Mouse (Mus musculus) liver, adult 2 months (tissue): ENCODE measurements at regions not wholly inside any gene's neighbourhood (a gene's known extent, or its start where the extent isn't known, plus 50 kb on each side); places are given as distances from the start of the nearest gene placed in this dataset.

Experiments used
- DNase-seq: peaks from one replicate; pipeline ENCODE4 v3.0.0-alpha.2; 2011; ENCODE audit warnings: low read depth, low spot score; ENCODE audit errors: extremely low read depth
- H3K27ac ChIP-seq: fragments of 200-500 bp; replicated peaks from 2 replicates; pipeline ENCODE4 v1.5.1; 2012; ENCODE audit warnings: low read depth, mild to moderate bottlenecking, control low read depth, inconsistent platforms, low read length; ENCODE audit not compliant: insufficient read depth
- H3K27me3 ChIP-seq: fragments of 200-500 bp; 2 replicates; pipeline ENCODE4 v1.6.1; 2012; ENCODE audit warnings: mild to moderate bottlenecking, moderate library complexity, low read length, inconsistent platforms; ENCODE audit not compliant: control insufficient read depth, insufficient read depth
- H3K36me3 ChIP-seq: fragments of 200-500 bp; 2 replicates; pipeline ENCODE4 v1.6.1; 2012; ENCODE audit warnings: low read length, inconsistent platforms; ENCODE audit not compliant: control insufficient read depth, insufficient read depth
- H3K4me1 ChIP-seq: fragments of 200-500 bp; 2 replicates; pipeline ENCODE4 v1.6.1; 2011; ENCODE audit warnings: low read length; ENCODE audit not compliant: control insufficient read depth, insufficient read depth
- H3K4me3 ChIP-seq: fragments of 200-500 bp; 2 replicates; pipeline ENCODE4 v1.5.1; 2011; ENCODE audit warnings: low read depth, mild to moderate bottlenecking, control low read depth, low read length, moderate library complexity; ENCODE audit not compliant: insufficient read depth
- H3K79me2 ChIP-seq: fragments of 200-500 bp; 2 replicates; pipeline ENCODE4 v1.6.1; 2012; ENCODE audit warnings: inconsistent platforms, mild to moderate bottlenecking, low read length, moderate library complexity; ENCODE audit not compliant: control insufficient read depth, insufficient read depth
- H3K9ac ChIP-seq: fragments of 200-500 bp; 2 replicates; pipeline ENCODE4 v1.6.1; 2012; ENCODE audit warnings: low read depth, mild to moderate bottlenecking, control low read depth, inconsistent platforms, low read length
- CTCF ChIP-seq: fragments of 200-500 bp; IDR thresholded peaks from 2 replicates; pipeline ENCODE4 v1.5.1; 2011; ENCODE audit warnings: low read depth, low read length, control low read depth
- POLR2A ChIP-seq: fragments of 200-500 bp; IDR thresholded peaks from 2 replicates; pipeline ENCODE4 v1.6.1; 2011; ENCODE audit warnings: low read length, control low read depth; ENCODE audit not compliant: insufficient read depth; ENCODE audit errors: extremely low read depth
- WGBS: fragments of 180-500 bp; shearing (Covaris S2); methylation state at CpG from one replicate; pipeline ENCODE4 v1.1.7; 2018; 5-methylcytosine and 5-hydroxymethylcytosine counted together

GRCm38 (mm10) chr13:44420941-44421340 is 308.3 kb upstream of the Jarid2 start:
- WGBS, result 96% methylated on average over 8 of the region's 8 CpGs
- Histone ChIP-seq H3K36me3 (no peaks in the 10 kb centered on the region), H3K9ac (no peak overlapping the region), H3K4me1 (peaks cover 5% of the 10 kb centered on the region), H3K27me3 (no peaks in the 10 kb centered on the region), H3K4me3 (no peak overlapping the region), H3K27ac (no peak overlapping the region), H3K79me2 (no peaks in the 10 kb centered on the region)
- no peak for TF ChIP-seq CTCF
- DNase-seq, result no peak

GRCm38 (mm10) chr13:44421426-44421825 is 307.8 kb upstream of the Jarid2 start:
- no peak overlapping the region for H3K9ac ChIP-seq
- 87% methylated on average over 3 of the region's 3 CpGs for WGBS
- H3K4me1 ChIP-seq, result peaks cover 3% of the 10 kb centered on the region; the same call in 1 of the 2 replicates
- H3K27ac ChIP-seq, result no peak overlapping the region
- H3K36me3 ChIP-seq, result no peaks in the 10 kb centered on the region
- no peak for TF ChIP-seq POLR2A
- TF ChIP-seq CTCF, result no peak
- no peaks in the 10 kb centered on the region for H3K27me3 ChIP-seq
- no peak overlapping the region for H3K4me3 ChIP-seq
- DNase-seq, result no peak
- H3K79me2 ChIP-seq, result no peaks in the 10 kb centered on the region

DNA sequence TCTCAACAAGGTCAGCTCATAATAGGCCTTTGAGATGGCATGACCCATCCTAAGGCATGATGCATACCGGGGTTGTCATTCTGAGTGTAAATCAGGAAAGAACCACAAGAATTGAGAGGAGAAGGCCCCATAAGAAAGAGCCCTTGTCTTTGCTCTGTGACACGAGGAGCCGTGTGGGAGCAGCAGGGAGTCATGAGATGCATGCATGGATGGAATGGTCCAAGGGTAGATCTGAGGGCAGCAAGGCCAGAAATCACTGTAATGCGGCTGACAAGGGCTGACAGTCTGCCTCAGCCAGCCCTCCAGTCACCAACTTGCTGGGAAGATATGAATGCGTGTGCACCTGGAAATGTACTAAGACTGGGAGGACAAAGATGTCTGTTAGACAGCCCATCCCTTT is 307.4 kb upstream of the Jarid2 start:
- no peaks in the 10 kb centered on the region for H3K79me2 ChIP-seq
- 98% methylated on average over 5 of the region's 5 CpGs for WGBS
- H3K4me3 ChIP-seq, result no peak overlapping the region
- H3K36me3 ChIP-seq, result no peaks in the 10 kb centered on the region
- no peak overlapping the region for H3K9ac ChIP-seq
- H3K4me1 ChIP-seq, result peaks cover 3% of the 10 kb centered on the region; the same call in 1 of the 2 replicates
- H3K27me3 ChIP-seq, result no peaks in the 10 kb centered on the region
- DNase-seq, result no peak
- H3K27ac ChIP-seq, result no peak overlapping the region
- TF ChIP-seq POLR2A (no peak), CTCF (no peak)

- H3K36me3 ChIP-seq, result no peaks in the 10 kb centered on the region
- no peak for TF ChIP-seq POLR2A
- no peak for TF ChIP-seq CTCF
- peak overlapping the region; percentile 61; the same call in 1 of the 2 replicates for H3K27ac ChIP-seq
- H3K9ac ChIP-seq, result peak overlapping the region; percentile 29; the same call in 1 of the 2 replicates
- peak overlapping the region; percentile 9 for H3K4me3 ChIP-seq
- 37% methylated on average over 8 of the region's 8 CpGs for WGBS
- peaks cover 6% of the 10 kb centered on the region; the same call in 1 of the 2 replicates for H3K4me1 ChIP-seq
- H3K27me3 ChIP-seq, result no peaks in the 10 kb centered on the region
- H3K79me2 ChIP-seq, result no peaks in the 10 kb centered on the region
- peak; percentile 71 for DNase-seq
Measured at GRCm38 (mm10) chr13:44430492-44430891, 298.8 kb upstream of the Jarid2 start.

- TF ChIP-seq CTCF, result no peak
- TF ChIP-seq POLR2A, result no peak
- H3K9ac ChIP-seq, result no peak overlapping the region
- H3K4me1 ChIP-seq, result peaks cover 6% of the 10 kb centered on the region
- no peak for DNase-seq
- no peaks in the 10 kb centered on the region for H3K36me3 ChIP-seq
- 16% methylated on average over 1 of the region's 1 CpGs for WGBS
- H3K27ac ChIP-seq, result no peak overlapping the region
- no peak overlapping the region for H3K4me3 ChIP-seq
- no peaks in the 10 kb centered on the region for H3K79me2 ChIP-seq
- H3K27me3 ChIP-seq, result no peaks in the 10 kb centered on the region
Measured at GRCm38 (mm10) chr13:44437709-44438108, 291.6 kb upstream of the Jarid2 start.

DNA sequence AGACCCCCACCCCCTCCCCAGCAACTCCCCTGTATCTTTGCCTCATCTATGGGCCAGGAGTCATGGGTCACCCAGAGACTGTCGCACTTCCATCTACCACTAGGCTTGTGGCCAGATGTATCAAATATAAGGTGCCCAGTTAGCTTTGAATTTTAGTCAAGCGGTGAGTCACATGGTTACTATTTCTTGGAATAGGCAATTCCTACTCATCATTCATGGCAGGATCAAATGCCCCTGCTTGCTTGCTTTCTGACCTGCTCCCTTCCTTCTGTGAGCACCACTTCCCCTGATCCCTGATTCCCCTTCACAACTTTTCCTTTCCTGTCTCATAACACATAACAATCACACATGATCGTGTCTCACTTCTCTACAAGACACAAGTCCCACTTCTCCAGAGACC is 288.2 kb upstream of the Jarid2 start:
- H3K27me3 ChIP-seq, result no peaks in the 10 kb centered on the region
- no peak for DNase-seq
- no peaks in the 10 kb centered on the region for H3K79me2 ChIP-seq
- no peak overlapping the region for H3K27ac ChIP-seq
- H3K9ac ChIP-seq, result no peak overlapping the region
- TF ChIP-seq CTCF, result no peak
- no peak for TF ChIP-seq POLR2A
- peaks cover 8% of the 10 kb centered on the region for H3K4me1 ChIP-seq
- no peaks in the 10 kb centered on the region for H3K36me3 ChIP-seq
- no peak overlapping the region for H3K4me3 ChIP-seq
- 67% methylated on average over 3 of the region's 3 CpGs for WGBS
